Mouse (Mus musculus) kidney, embryonic 16.5 days (tissue): Measurements from ENCODE around the gene Hps4. TPM values are rescaled to one million over a fixed set of nuclear protein-coding genes. Genes with fewer than 3 reads are reported as not detected.
"Not testable (repeated sequence)": the region's sequence is repeated elsewhere in the genome, so short reads cannot be mapped to it uniquely, and the experiment has no call there.

Experiments used
- ATAC-seq: fragments of 200-750 bp; cut with Nextera tagmentation; 2 replicates; pipeline ENCODE4 v1.8.0; 2017; ENCODE audit warnings: moderate TSS enrichment; ENCODE audit not compliant: low FRiP score, low TSS enrichment
- H3K27ac ChIP-seq: fragments of 300-500 bp; sonication (generic); 2 replicates; pipeline ENCODE4 v1.5.1; 2014; ENCODE audit warnings: low read length
- H3K27me3 ChIP-seq: fragments of 300-500 bp; sonication (generic); 2 replicates; pipeline ENCODE4 v1.6.1; 2014; ENCODE audit warnings: low read length, control low read depth, mixed read lengths; ENCODE audit not compliant: insufficient read depth
- H3K36me3 ChIP-seq: fragments of 300-500 bp; sonication (generic); 2 replicates; pipeline ENCODE4 v1.6.1; 2014; ENCODE audit warnings: low read length, control low read depth, mixed read lengths; ENCODE audit not compliant: insufficient read depth
- H3K4me1 ChIP-seq: fragments of 300-500 bp; sonication (generic); 2 replicates; pipeline ENCODE4 v1.6.1; 2014; ENCODE audit warnings: low read length, control low read depth, mixed read lengths; ENCODE audit not compliant: insufficient read depth
- H3K4me2 ChIP-seq: fragments of 300-500 bp; sonication (generic); replicated peaks from 2 replicates; pipeline ENCODE4 v1.6.1; 2014; ENCODE audit warnings: low read depth, low read length
- H3K4me3 ChIP-seq: fragments of 300-500 bp; sonication (generic); 2 replicates; pipeline ENCODE4 v1.5.1; 2014; ENCODE audit warnings: mild to moderate bottlenecking, low read length
- H3K9ac ChIP-seq: fragments of 300-500 bp; sonication (generic); replicated peaks from 2 replicates; pipeline ENCODE4 v1.6.1; 2014; ENCODE audit warnings: low read length
- H3K9me3 ChIP-seq: fragments of 300-500 bp; sonication (generic); 2 replicates; pipeline ENCODE4 v1.6.1; 2016; ENCODE audit warnings: low read length, control low read depth
- WGBS: fragments of 180-500 bp; shearing (Covaris S2); extraction: QIAGEN DNeasy Blood & Tissue Kit; methylation state at CpG from one replicate; pipeline ENCODE4 v1.1.7; 2014; 5-methylcytosine and 5-hydroxymethylcytosine counted together
- polyA plus RNA-seq: library from polyadenylated mRNA; unstranded; fragments of >200 nt; fragmentation: Nextera tagmentation; extraction: Ambion mirVana; gene quantifications from 2 replicates; pipeline ENCODE4 v1.2.1, GENCODE M21; 2015

Gene Hps4
- polyA plus RNA-seq, 1 experiment from 2014 or later: 36.8 TPM

DNA sequence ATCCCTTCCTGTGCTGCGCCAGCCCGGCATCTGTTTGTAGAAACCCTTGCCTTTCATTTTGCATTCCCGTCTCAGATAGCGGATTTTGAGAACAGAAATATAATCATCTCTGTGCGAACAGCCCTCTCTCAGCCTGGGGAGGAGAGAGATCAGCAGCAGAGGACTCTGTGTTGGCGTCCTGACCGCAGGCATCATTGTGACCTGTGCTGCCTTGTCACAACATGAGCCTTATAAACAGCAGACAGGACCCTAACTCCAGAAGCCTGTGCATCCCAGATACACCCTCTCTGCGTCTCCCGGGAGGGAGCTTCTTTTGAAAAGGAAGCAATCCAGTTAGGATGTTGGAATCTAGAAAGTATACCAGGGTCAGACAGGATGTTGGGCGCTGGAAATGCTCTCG, 68.2 kb downstream of the Hps4 start:
- 43% methylated on average over 11 of the region's 11 CpGs for WGBS

DNA sequence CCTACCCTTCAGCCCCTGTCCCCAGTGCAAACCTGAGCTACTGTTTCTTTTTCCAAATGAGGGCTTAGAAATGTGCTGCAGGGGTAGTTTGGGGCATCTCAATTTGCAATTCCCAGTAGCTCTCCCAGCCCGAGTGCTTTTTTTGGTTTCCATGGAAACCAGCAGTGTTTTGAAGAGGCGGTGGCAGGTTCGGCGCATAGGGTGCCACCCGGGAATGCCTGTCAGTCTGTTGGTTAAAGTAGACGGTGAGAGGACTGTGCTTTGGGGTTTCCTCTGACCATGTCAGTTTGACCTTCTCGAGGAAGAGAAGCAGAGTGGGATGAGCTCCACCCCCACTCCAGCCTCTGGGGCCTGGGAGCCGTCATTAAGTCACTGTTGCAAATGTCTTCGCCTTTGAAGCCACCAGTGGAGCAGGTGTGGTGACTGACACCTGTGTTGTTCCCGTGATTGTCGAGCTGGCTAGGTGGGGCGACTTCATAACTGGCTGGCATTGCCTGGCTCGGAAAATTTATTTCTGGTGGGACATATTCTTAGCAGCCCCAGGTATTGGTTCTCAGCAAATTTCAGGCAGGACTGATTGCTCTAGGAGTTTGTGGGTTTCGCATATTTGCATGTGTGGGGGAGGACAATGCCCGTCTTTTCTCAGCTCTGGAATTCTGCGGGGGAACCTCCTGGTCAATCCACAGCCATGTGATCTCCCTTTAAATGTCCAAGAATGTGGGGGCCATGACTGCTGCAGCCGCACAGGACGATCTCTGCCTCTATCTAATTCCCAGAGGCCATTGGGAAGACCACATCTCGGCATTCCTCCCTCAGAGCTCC, 68.8 kb downstream of the Hps4 start:
- no peak for ATAC-seq
- WGBS: 6% methylated on average over 19 of the region's 19 CpGs
- H3K4me1 ChIP-seq: peaks cover 12% of the 10 kb centered on the region
- no peaks in the 10 kb centered on the region for H3K36me3 ChIP-seq
- H3K9me3 ChIP-seq: peaks cover 4% of the 10 kb centered on the region; the same call in 1 of the 2 replicates
- H3K4me3 ChIP-seq: no peak overlapping the region
- no peaks in the 10 kb centered on the region for H3K27me3 ChIP-seq
- no peak overlapping the region for H3K27ac ChIP-seq
- no peak overlapping the region for H3K9ac ChIP-seq
- no peak overlapping the region for H3K4me2 ChIP-seq

More for the DNA sequence above, 68.2 kb downstream of the Hps4 start:
- Histone ChIP-seq H3K4me1 (peaks cover 12% of the 10 kb centered on the region), H3K27me3 (no peaks in the 10 kb centered on the region), H3K4me3 (no peak overlapping the region), H3K9ac (no peak overlapping the region), H3K36me3 (no peaks in the 10 kb centered on the region), H3K4me2 (no peak overlapping the region), H3K27ac (no peak overlapping the region), H3K9me3 (peaks cover 4% of the 10 kb centered on the region; the same call in 1 of the 2 replicates)
- ATAC-seq: no peak

DNA sequence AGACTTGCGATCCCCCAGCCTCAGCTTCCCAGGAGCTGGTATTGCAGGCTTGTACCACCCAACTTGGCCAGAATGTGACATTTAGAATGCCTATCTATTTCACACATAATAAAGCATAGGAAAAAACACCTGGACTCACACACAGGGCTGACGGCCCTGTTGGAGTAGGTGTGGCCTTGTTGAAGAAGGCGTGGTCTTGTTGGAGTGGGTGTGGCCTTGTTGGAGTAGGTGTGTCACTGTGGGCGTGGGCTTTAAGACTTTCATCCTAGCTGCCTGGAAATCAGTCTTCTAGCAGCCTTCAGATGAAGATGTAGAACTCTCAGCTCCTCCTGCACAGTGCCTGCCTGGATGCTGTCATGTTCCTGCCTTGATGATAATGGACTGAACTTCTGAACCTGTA, 69.9 kb downstream of the Hps4 start:
- not testable (repeated sequence) for H3K4me3 ChIP-seq, H3K9me3 ChIP-seq, ATAC-seq, H3K4me2 ChIP-seq, H3K27me3 ChIP-seq, H3K9ac ChIP-seq, H3K27ac ChIP-seq, H3K36me3 ChIP-seq
- peaks cover 12% of the 10 kb centered on the region for H3K4me1 ChIP-seq
- WGBS: 87% methylated on average over 4 of the region's 4 CpGs

DNA sequence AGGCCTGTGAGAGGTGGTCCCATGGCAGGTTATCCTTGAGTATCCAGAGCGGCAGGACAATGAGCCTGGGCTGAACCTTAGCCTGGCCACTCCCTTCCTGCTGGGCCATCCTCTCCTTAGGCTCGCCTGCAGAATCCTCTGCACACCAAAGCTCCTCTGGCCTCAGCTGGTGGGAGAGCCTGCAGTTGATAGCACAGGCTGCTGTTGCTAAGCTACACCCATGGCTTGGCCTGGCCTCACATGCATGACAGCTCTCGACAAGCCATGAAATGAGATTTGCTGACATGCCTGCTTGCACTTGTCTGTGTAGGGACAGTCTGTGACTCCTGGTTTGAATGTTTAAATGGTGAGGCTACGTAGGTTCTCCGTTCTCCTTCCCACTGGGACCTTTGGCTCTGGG, 73.8 kb downstream of the Hps4 start:
- WGBS: 60% methylated on average over 5 of the region's 5 CpGs
- Histone ChIP-seq H3K9ac (no peak overlapping the region), H3K9me3 (peaks cover 4% of the 10 kb centered on the region; the same call in 1 of the 2 replicates), H3K36me3 (no peaks in the 10 kb centered on the region), H3K4me3 (no peak overlapping the region), H3K27me3 (no peaks in the 10 kb centered on the region), H3K4me2 (no peak overlapping the region), H3K4me1 (peaks cover 9% of the 10 kb centered on the region), H3K27ac (no peak overlapping the region)
- no peak for ATAC-seq

DNA sequence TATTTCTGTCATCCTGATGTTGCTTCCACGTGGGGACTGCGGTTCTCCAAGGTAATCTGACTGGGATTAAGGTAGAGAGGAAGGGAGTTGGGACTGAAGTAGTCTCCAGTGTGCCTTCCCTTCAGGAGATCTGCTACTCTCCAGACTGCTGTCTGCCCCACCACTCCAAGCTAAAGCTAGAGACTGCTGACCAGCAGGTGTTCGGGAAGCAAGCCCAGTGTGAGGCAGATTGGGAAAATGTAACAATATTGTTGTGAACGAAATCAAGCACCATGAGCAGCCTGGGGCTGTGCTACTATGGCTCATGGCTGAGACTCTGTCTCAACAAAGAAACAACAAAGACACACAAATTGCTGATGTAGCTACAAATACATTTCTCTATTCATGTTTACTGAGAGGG, 75.1 kb downstream of the Hps4 start:
- no peak for ATAC-seq
- no peak overlapping the region for H3K9ac ChIP-seq
- H3K27ac ChIP-seq: no peak overlapping the region
- WGBS: 61% methylated on average over 4 of the region's 4 CpGs
- H3K4me2 ChIP-seq: no peak overlapping the region
- no peaks in the 10 kb centered on the region for H3K4me1 ChIP-seq
- H3K9me3 ChIP-seq: peaks cover 4% of the 10 kb centered on the region; the same call in 1 of the 2 replicates
- H3K4me3 ChIP-seq: no peak overlapping the region
- H3K36me3 ChIP-seq: no peaks in the 10 kb centered on the region
- no peaks in the 10 kb centered on the region for H3K27me3 ChIP-seq

DNA sequence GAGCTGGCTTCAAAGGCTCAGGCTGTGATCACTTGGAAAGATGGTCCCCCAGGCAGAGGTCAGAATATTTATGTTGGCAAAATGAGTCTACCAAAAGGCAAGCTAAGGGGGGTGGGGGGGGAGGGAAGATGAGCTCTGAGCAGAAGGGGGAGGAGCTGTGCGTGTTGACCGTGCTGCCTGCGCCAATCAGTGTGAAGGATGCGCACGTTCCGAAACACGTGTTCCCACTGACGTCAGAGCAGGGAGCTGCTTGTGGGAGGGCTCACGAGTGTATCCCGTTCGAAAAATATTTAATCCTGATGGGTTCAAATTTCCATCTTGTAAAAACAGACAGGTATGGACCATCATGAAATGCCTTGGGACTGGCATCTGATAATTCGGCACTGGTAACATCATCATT, 76.7 kb downstream of the Hps4 start:
- Histone ChIP-seq H3K4me1 (no peaks in the 10 kb centered on the region), H3K9ac (no peak overlapping the region), H3K9me3 (no peaks in the 10 kb centered on the region), H3K36me3 (no peaks in the 10 kb centered on the region), H3K27me3 (peaks cover 3% of the 10 kb centered on the region; the same call in 1 of the 2 replicates), H3K27ac (no peak overlapping the region), H3K4me2 (no peak overlapping the region), H3K4me3 (no peak overlapping the region)
- ATAC-seq: no peak
- WGBS: 35% methylated on average over 12 of the region's 12 CpGs

DNA sequence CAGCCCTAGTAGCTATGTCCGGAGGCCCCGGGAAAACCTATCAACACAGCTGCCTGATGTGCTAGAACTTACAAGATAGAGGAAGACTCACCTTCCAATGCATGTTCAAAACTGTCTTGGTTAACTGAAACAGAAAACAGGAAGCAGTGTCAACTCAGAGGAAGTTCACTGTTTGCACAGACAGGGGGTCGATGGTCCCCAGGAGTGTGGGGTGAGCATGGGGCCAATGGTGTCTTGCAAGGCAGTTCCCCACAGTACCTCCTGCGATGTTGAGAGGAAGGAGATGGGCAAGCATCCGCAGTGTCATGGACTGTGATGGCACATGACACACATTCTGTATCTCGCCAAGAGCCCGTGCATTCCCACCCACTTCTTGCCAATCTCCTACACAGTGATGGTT, 83.8 kb downstream of the Hps4 start:
- Histone ChIP-seq H3K9me3 (no peaks in the 10 kb centered on the region), H3K27me3 (peaks cover 11% of the 10 kb centered on the region), H3K4me2 (no peak overlapping the region), H3K4me1 (peaks cover 7% of the 10 kb centered on the region), H3K9ac (no peak overlapping the region), H3K36me3 (no peaks in the 10 kb centered on the region), H3K4me3 (no peak overlapping the region), H3K27ac (no peak overlapping the region)
- ATAC-seq: no peak
- 82% methylated on average over 7 of the region's 7 CpGs for WGBS

DNA sequence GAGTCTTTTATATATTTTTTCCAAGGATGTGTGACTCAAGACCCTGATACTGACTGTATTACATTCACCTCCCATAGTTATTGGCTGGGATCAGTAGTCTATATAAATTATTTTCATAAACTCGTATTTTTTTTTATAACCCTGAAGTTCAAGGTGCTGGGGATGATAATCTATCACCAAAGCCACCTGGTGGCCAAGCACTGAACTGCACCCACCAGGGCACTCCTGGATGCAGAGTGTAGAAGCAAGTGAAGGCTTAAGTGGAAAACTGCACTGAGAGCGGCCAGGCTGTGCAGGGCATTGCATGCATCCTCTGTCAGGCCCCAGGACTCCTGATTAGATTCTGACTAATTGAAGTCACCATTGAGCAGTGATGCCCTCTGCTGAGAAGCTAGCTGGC, 84.4 kb downstream of the Hps4 start:
- ATAC-seq: no peak
- Histone ChIP-seq H3K9ac (no peak overlapping the region), H3K4me3 (no peak overlapping the region), H3K27ac (no peak overlapping the region), H3K36me3 (no peaks in the 10 kb centered on the region), H3K4me1 (peaks cover 8% of the 10 kb centered on the region), H3K27me3 (peaks cover 15% of the 10 kb centered on the region), H3K9me3 (no peaks in the 10 kb centered on the region), H3K4me2 (no peak overlapping the region)
- WGBS: 55% methylated on average over 2 of the region's 2 CpGs
